Mouse (Mus musculus): ENCODE measurements at regions not wholly inside any gene's neighbourhood (a gene's known extent, or its start where the extent isn't known, plus 50 kb on each side); places are given as distances from the start of the nearest gene placed in this dataset.

DNA sequence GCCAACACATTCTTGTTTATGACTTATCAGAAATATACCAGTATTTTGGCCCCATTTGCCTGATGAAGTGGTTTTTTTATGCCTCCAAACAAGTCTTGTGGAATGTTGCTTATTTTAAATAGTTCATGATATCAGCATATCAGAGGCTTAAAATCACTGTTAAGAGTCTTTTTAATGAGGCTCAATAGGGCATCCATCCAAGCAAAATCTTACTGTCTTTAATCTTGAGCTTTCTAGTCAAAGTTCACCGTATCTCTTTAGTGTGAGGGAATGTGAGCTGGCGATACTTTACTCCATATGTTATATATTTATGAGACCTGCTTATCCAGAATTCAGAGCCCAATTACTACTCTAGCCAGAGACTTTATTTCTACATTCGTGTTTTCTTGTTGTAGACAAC is 263.0 kb upstream of the BC052040 start:
- no peak for DNase-seq (ENCODE audit: low spot score)

DNA sequence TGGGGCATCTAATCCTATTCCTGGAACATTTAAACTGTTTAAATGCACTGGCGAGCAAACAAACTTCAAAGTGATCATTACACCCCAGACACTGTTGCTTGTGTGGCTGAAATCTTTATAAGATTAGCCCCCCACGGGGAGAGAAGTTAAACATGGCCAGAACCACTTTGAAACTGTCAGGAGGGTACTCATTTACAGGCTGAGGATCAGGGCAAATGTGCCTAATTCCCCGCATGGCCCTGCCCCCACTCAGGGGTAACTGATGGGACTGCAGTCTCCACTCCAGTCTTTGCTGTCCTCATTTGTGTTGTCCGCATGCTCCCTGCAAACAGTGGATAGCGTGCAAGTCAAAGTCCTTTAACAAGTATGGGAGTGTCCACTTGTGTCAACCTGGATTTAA is 258.9 kb upstream of the BC052040 start:
- no peak for DNase-seq (ENCODE audit: low spot score)

DNA sequence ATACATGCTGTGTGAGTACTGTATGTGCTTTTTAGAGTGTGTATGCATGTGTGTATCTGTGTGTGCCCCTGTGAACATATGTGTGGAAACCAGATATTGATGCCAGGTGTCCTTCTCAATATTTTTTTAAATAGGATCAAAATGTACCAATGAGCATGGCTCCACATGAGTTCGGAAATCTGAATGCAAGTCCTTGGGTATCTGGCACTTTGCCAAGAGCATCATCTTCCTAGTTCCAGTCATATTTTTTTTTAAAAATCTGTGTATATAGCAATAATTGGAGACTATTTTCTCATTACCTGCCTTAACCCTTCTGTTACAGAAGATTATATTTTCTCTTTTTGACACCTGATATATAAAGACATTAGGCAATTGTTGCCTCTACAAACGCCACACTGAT is 255.0 kb upstream of the BC052040 start:
- DNase-seq (ENCODE audit: low spot score), result no peak

DNA sequence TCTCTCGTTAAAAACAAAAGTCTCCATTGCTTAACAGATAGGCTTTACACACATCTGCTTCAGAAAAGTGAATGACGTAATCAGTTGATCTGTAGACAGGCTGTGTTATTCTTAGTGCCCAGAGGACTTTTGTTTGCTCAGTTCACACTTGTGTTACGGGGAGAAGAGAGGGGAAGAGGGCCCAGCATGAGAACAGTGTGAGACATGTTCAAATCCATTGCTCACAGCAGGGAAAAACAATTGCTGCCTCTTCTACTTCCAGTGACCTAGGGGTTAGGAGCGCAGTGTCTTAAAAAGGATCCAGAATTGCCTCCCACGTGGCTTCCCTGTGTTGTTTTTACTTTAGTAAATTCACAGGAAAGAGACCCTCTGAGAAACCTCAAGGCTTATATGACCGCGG is 243.3 kb upstream of the BC052040 start:
- DNase-seq (ENCODE audit: low spot score), result no peak

DNA sequence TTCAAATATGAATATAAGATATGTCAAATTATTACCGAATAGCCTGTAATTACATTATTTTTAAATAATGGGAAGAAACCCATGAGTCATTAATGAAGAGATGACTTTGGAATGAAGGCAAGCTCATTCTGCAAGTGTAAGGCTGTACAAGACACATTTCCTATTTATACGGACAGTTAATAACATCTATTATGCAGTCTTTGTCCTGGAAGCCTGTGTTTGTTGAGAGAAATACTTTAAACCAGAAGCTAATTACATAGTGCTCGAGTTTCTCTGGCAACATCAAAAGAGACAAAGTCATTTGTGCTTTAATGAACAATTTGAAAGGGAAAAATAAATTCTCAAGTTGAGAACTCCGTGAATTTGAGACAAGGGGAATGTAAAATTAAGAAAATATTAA is 242.5 kb upstream of the BC052040 start:
- DNase-seq (ENCODE audit: low spot score), result no peak

DNA sequence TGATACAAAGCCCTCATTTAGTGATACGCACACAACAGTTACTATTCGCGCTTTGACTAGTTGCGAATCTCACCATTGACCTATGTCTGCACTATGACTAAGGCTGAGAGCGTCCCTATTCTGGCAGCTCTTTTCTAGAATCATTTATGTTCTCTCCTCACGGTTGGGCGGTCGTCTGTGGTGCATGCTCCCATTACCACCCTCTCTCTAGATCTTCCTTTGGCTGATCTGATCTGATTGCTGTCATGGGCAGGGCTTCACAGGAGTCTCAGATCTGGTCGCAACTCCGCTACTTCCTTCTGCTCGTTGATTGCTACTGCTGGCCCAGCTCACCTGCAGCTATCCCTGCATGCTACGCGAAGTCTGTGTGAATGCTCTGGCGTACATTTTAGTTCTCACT is 239.2 kb upstream of the BC052040 start:
- no peak for DNase-seq (ENCODE audit: low spot score)

DNA sequence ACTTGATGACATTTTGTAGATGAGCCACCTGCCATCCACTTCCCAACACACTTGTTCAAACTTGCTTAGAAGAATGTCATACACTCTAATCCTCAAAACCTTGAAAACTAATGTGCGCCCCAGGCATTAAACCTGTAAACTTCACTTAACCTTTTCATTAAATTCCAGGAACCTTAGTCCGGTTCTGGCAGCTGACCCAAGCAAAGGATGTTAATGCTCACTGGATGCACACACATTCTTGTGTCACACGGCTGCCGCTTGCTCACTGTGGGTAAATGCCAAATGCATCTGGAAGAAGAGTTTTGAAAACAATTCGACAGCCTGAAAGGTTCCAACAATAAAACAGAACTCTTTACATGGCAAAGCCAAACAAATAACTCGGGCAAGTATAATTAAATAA is 235.0 kb upstream of the BC052040 start:
- no peak for DNase-seq (ENCODE audit: low spot score)

DNA sequence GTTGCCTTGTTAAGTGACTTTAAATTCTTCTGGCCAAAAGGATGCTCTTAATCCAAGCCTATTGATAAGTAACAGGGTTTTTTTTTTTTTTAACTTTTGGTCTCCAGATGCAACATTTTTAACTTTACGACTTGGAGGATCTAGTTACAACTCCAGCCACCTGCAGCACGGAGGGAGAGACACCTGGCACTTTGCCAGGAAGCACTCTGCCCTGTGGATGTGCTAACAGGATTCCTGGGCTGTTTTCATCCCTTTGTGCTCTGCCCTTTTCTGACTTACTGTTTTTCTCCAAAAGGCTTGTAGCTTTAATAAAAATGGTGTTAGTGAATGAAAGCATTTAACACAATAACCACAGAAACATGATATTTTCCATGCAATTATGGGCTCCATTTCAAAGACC is 233.3 kb upstream of the BC052040 start:
- peak; percentile 45 for DNase-seq (ENCODE audit: low spot score)

DNA sequence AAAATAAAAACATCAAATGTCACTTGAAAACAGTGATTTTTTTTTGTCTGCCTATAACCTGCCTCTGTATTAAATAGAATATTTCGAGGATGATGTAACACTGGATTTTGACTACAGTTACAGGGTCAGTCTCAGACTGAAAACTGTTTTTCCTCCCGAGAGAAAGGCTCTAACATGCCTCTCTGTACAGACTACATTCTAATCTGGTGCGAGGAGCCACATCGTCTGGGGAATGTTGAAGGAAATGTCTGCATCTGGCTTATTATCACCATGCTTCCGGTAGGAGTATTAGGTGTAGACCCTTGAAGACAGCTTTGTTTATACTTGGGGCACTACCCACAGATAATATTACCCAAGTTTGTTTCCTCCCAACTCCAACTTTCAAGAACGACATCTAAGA is 210.4 kb upstream of the BC052040 start:
- DNase-seq (ENCODE audit: low spot score), result no peak

DNA sequence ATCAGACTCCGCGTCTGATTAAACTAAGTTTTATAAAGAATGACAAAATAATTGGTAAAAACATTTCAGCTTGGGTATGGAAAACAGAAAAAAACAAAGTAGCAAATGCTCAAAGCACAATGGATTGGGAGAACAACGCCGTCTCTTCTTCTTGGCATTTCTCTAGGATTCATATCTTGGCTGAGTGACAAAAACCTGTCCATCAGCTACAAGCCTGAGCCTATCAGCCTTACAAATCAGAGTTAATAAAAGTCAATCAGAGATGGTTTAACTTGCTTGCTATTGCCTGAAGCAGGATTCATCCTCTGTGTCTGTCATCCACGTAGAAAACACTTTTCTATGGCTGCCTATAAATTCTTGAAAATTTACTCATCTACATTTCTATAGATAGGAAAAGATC is 206.2 kb upstream of the BC052040 start:
- no peak for DNase-seq (ENCODE audit: low spot score)

DNA sequence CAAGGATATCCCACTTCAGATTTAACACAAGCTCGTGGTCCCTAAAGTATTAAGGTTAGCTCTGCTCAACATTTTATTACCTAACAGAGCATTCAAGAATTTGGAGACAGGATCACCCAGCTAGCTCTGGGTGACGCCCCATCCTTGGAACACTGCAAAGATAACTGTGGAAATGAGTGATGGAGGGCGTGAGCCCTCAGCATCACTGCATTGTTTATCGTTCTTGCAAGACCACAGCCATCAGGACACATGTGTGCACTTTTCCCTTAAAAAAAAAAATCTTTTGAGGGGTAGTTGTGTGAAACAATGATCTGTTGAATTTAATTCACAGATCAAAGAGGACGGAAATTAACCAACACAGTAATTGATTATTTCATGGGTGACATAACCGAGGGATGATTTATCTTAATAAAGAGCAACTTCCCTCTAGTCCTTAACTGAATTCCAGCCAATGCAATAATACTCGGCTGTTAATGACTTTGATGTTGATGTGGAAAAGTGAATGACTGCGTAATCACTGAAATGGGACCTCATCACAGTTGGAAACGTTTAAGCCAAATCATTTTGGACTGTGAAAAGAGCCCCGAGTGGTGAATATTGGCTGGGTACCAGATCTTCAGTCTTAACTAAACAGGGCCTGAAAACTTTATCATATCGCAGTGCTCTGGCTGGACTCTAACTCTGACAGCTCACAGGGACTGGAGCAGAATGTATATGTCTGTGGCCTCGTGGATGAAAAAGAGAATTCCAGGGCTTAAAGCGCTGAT is 196.9 kb upstream of the BC052040 start:
- no peak for DNase-seq (ENCODE audit: low spot score)

DNA sequence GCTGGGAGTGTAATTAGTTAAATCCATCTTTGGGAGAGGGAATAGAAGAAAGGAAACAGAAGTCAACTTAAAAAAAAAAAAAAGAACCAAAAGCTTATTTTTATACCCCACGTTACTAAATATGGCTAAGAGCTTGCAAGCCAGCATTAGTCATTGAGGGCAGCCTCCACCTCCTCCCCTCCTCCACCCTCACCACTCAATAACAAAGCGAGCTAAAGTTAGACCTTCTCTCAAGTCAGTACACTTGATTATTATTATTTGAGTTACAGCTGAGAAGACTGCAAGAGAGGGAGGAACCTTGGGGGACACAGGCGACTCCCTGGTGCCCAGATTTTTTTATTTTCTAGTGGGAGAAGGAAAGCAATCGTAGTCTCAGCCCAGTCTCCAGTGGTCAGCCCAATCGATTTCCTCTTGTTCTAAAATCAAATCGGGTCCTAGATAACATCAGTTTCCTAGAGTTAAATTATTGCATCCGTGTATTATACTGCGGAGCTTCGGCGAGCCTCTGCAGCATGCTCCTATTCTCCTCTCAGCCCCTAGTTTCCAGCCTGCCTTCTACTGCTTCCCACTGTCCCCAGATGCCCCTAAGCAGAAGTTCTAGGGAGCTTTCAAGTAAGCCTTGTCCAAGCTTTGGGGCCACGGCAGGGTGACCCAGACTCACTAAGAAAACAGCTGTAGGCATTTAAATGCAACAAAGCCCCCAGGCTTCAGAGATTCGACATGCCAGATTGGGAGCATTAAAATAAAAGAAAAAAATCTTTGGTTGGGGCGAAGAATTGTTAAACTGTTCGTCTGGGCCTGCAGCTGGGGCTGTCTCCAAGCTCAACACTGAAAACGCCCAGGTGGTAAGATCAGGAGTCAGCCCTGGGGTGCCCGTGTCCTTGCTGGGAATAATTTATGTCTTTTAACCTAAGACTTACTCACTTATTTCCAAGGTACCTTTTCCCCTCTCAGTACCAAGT is 196.0 kb upstream of the BC052040 start:
- DNase-seq (ENCODE audit: low spot score), result no peak

DNA sequence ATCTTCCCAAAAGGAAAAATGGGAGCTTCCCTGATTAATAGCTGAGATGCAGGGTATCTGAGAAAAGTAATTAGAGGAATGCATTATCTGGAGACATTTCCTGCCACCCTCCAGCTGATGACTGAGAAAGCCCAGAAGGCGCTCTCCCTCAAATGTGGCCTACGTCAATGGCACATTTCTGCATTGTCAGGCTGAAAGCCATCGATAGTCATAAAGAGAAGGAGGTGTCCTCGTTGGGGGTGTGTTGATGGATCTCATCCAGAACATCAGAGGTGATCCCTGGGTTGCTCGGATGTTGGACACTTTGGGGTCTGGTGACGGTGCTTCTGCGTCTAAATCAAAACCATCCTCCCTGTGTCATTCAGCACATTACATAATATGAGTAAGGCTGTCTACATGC is 189.9 kb upstream of the BC052040 start:
- no peak for DNase-seq (ENCODE audit: low spot score)

DNA sequence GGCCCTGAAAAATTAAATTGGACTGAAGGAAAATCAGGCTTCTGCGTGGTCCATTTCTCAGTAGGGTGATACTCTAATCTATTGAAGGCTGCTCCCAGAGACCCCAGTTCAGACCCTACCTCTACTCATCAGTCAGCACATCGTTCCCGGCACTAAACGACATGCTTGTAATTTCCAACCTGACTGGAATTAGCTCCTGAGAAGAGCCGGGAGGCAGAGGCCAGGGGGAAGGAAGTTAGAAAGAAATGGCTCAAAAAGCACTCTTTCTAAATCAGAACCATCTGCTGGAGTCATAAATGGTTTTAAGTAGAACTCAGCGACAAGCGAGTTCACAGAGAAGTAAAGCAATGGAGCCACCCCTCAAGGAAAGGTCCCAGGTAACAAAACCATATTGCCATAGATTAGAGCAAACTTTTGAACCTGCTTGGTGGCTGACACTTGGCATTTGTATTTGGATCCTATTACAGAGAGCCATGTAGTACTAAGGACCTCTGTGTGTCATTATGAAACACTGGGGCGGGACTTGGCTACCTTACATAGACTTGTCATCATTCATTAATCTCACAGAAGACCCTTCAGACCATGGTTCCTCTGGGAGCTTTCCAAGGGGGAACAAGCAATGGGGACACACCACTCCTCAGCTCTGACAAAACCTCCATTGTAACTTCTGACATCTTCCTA is 189.3 kb upstream of the BC052040 start:
- DNase-seq (ENCODE audit: low spot score), result no peak

DNA sequence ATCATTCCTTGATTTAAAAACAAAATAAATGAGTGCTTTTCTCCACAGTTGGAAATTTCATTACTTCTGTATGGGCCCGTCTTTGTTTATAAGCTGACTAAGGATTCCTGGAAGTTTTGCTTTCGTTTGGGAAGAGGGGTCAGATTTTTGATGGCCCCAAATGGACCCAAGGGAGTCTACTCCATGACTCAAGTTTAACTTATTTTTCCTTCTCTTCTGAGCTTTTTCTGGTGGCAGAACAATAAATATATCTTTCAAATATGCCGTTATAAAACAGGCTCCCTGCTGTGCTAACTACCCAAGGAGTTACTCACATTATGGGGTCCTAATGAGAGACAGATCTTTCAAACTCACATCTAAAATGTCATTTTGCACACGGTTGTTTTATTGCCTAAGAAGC is 187.4 kb upstream of the BC052040 start:
- DNase-seq (ENCODE audit: low spot score), result no peak

DNA sequence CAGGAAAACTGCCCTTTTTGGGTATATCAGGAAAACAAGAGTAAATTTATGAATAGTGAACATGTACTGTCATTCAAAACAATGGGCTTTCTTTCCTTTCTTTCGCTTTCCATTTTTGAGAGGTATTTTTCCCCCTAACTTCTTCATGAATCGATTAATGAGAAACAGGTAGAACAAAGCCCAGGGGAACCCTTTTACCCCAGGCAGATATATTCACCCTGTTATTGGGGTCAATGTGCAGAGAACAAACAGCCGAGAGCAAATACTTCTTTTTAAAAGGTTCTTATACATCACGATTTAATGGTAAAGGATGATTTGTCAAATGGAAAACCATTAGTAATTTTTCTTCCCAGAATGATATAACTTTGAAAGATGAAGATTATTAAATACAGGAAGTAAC is 183.0 kb upstream of the BC052040 start:
- no peak for DNase-seq (ENCODE audit: low spot score)

DNA sequence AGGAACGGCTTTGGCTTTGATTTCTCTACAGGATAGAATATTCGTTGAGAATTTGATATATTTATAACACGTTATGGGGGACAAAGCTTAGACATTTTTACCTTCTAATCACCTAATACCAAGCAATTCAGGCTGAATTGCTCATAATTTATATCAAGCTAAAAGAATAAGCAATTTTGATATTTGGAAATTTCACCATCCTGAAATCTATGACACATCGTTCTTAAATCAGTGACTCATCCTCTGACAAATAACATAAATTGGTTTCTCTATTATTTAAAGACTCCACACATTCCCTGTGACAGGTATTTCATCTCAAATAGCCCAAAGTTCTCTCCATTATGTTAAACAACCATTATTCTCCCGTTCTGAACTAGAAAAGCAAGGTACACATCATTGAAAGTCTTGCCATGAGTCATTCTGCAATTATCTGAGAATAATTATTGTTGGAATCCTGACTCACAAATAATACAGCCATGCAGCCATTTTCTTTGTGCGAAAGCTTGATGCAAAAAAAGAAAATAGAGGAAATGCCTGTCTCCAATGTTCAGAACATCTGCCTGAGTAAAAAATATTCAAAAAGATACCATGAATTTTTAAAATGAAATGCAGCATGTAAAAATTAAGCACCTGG is 182.3 kb upstream of the BC052040 start:
- DNase-seq (ENCODE audit: low spot score), result no peak

DNA sequence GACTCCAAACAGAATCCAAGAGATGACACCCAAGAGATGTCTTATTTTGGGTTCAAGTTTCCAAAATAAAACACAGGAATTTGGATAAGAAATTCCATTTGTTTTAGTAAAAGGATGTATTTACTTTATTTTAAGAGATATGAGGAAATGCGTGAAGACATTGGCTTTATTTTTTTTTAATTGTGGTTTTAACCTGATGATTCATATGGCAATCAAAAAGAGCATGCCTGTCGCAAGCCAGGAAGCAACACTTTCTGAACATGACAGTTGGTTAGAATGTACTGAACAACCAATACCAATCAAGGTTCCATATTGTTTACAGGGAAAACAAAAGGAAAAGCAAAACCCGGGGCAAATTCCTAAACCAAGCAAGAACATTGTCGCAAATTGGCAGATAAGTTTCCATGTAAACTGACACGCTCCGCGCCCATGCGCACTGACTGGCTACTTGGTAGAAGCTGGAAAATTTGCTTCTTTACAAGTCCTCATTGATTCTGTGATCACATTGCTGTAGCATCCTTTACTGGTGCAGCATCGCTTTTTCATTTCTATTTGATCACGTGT is 181.4 kb upstream of the BC052040 start:
- DNase-seq (ENCODE audit: low spot score), result no peak

DNA sequence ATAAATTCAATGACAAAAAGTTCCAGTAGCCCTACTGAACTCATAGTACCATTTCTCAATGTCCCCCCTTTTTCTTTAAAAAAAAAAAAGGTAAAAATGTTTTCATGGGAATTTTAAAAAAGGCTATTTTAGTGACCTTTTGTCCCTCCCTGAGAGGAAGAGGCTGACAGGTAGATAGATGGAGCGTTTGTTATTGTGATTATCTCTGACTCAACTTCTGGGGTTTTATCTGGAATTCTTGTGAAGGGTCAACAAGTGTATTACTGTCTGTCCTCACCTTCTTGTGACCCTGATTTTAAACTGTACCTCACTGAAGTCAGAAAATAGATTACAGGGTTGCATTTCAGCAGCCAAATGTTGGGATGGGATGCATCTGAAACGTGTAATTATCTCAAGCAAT is 179.3 kb upstream of the BC052040 start:
- no peak for DNase-seq (ENCODE audit: low spot score)

DNA sequence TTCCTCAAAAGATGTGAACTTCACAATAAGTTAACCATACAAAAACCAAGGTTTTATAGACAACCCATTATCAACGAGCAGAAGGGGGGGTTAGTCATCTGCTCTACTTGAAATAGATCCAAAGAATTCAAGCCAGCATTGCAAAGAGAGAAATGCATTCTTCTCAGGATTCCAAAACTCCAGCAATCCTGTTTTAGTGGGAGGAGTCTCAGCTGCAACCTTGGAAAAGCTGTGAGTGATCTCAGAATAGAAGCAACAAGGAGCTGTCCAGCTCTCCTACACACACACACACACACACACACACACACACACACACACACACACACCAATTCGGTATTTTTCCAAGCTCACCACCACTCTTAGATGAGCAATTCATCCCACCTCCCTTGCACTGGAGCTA is 149.0 kb upstream of the BC052040 start:
- DNase-seq (ENCODE audit: low spot score), result no peak

DNA sequence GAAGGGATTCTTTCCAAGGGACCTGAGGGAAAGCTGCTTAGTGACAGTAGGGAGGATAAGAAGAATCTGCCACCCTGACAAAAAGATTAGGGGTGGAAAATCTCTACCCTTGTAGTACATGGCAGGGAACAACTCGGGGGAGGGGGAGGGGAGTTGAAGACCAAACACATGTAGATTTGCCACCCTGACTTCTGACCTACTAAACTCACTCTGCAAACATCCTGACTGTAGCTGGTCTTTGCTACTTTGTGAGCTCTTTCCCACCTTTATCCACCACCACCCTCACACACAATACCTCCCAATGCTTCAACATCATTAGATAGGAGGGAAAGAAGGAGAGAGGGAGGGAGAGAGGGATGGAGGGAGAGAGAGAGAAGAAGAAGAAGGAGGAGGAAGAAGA is 140.4 kb upstream of the BC052040 start:
- no peak for DNase-seq (ENCODE audit: low spot score)
